7 mouse cellular contexts compared by ENCODE assay signal in the genomic region with DNA sequence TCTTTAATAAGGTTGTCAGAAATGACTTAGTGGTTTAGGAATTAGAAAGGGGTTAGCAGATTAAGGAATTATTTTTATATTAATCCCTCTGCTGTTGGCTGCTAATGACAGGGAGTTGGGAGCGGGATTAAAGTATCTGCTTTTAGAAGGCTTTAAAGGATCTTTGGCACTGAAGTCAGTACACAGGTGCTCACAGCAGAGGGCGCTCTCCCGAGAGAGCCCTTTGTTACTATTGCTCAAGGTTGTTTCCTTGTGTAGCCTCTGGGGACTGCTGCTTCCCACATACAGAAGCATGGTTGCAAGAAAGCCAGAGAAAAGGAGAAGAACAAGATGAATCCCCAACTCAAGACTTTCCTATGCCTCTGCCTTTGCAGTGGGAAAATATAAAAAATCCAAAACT. TPM values are rescaled to one million over a fixed set of nuclear protein-coding genes. Genes with fewer than 3 reads are reported as not detected.
DNase-seq lines count a peak whose midpoint lies in the region; ATAC-seq lines count a peak whose summit lies in the region.

No protein-coding gene starts in this region.

- no peak overlapping the region for H3K4me3 ChIP-seq in kidney, embryonic 16.5 days (ENCODE audit: low read length)
- no peak overlapping the region for H3K4me3 ChIP-seq in limb, embryonic 10.5 days

- H3K4me1 ChIP-seq in kidney, embryonic 16.5 days (ENCODE audit: insufficient read depth, low read length) = peaks cover 8% of the 10 kb centered on the region
- peaks cover 7% of the 10 kb centered on the region for H3K4me1 ChIP-seq in limb, embryonic 10.5 days

- no peak overlapping the region for H3K27ac ChIP-seq in kidney, embryonic 16.5 days (ENCODE audit: low read length)
- no peak overlapping the region for H3K27ac ChIP-seq in limb, embryonic 10.5 days

- H3K4me2 ChIP-seq in kidney, embryonic 16.5 days (replicated peaks; ENCODE audit: low read depth, low read length) = no peak overlapping the region

- ATAC-seq in kidney, embryonic 16.5 days (ENCODE audit: low FRiP score, low TSS enrichment) = no peak

- peaks cover 24% of the 10 kb centered on the region for H3K36me3 ChIP-seq in kidney, embryonic 16.5 days (ENCODE audit: insufficient read depth, low read length)
- peaks cover 52% of the 10 kb centered on the region for H3K36me3 ChIP-seq in limb, embryonic 10.5 days

- WGBS in kidney, embryonic 16.5 days = 32% methylated on average over 3 of the region's 3 CpGs
- WGBS in limb, embryonic 10.5 days = 31% methylated on average over 3 of the region's 3 CpGs

- no peaks in the 10 kb centered on the region for H3K27me3 ChIP-seq in kidney, embryonic 16.5 days (ENCODE audit: insufficient read depth, low read length)
- no peaks in the 10 kb centered on the region for H3K27me3 ChIP-seq in limb, embryonic 10.5 days (ENCODE audit: low read depth, poor library complexity, severe bottlenecking)

- H3K9ac ChIP-seq in kidney, embryonic 16.5 days (replicated peaks; ENCODE audit: low read length) = no peak overlapping the region

- DNase-seq in kidney, adult 8-10 months = peak; percentile 7 to 10
- DNase-seq in B cell, adult 2 months = peak; percentile 59 to 60
- DNase-seq in CD8-positive naive resting alpha-beta T cell, adult 2 months (ENCODE audit: low read depth in 2 of 2, low spot score in 2 of 2) = peak; percentile 9 to 39
- peak; percentile 60 for DNase-seq in c-Kit-positive CD71-positive TER-119-positive erythroid progenitor cells, embryonic 14.5 days (ENCODE audit: low spot score)
- peak; percentile 64 for DNase-seq in limb, embryonic 10.5 days (ENCODE audit: low spot score)
- DNase-seq in testis, postnatal 10 days (ENCODE audit: low spot score) = peak; percentile 53

- H3K9me3 ChIP-seq in kidney, embryonic 16.5 days (ENCODE audit: low read length) = peaks cover 5% of the 10 kb centered on the region
- H3K9me3 ChIP-seq in limb, embryonic 10.5 days (replicated peaks) = no peaks in the 10 kb centered on the region

RNA-seq across cellular contexts. Expression of a gene that starts 6.8 kb away (rescaled TPM):
- polyA plus RNA-seq in kidney, embryonic 16.5 days (2015; fragmentation: Nextera tagmentation; extraction: Ambion mirVana) = 64.5 and 68.4 TPM in 2 replicates
- 88.9 and 89.4 TPM in 2 replicates for polyA plus RNA-seq in limb, embryonic 10.5 days (2016; fragmentation: Nextera tagmentation; extraction: Ambion mirVana)

Comparison
In these comparisons a context has a peak if more than half of its experiments do, and no peak if none do; other contexts are left out.
1. DNase-seq: peak in every context shown above with its lines; median percentile 64 in limb, embryonic 10.5 days; 60 in c-Kit-positive CD71-positive TER-119-positive erythroid progenitor cells, embryonic 14.5 days; 60 in B cell, adult 2 months; 53 in testis, postnatal 10 days; 24 in CD8-positive naive resting alpha-beta T cell, adult 2 months; 8 in kidney, adult 8-10 months.